Mouse (Mus musculus) erythroblast, embryonic 14.5 days (primary cell): ENCODE results near the gene Upk1b. TPM values are rescaled to one million over a fixed set of nuclear protein-coding genes. Genes with fewer than 3 reads are reported as not detected.

Source experiments
- H3K27me3 ChIP-seq: 2 replicates; pipeline ENCODE4 v1.6.1; 2012; ENCODE audit warnings: inconsistent platforms; ENCODE audit not compliant: control insufficient read depth
- H3K36me3 ChIP-seq: 2 replicates; pipeline ENCODE4 v1.6.1; 2012; ENCODE audit warnings: mild to moderate bottlenecking, inconsistent platforms; ENCODE audit not compliant: control insufficient read depth
- H3K4me1 ChIP-seq: 2 replicates; pipeline ENCODE4 v1.6.1; 2012; ENCODE audit warnings: inconsistent platforms; ENCODE audit not compliant: control insufficient read depth
- H3K4me3 ChIP-seq: replicated peaks from 2 replicates; pipeline ENCODE3; 2012; ENCODE audit warnings: moderate library complexity, mild to moderate bottlenecking, inconsistent platforms
- H3K9me3 ChIP-seq: 2 replicates; pipeline ENCODE4 v1.6.1; 2012; ENCODE audit warnings: low read length, inconsistent platforms, mixed read lengths; ENCODE audit not compliant: control insufficient read depth
- GATA1 ChIP-seq: IDR thresholded peaks from 2 replicates; pipeline ENCODE4 v1.6.1; 2012; ENCODE audit warnings: low read length, inconsistent platforms, mixed read lengths
- TAL1 ChIP-seq: IDR thresholded peaks from 3 replicates; pipeline ENCODE4 v1.6.1; 2012; ENCODE audit warnings: low read length, inconsistent platforms, mixed read lengths
- polyA plus RNA-seq: library from polyadenylated mRNA; stranded (reverse); fragments of >175 nt; gene quantifications from 2 replicates; pipeline ENCODE4 v1.2.3, GENCODE M21; 2012

Gene Upk1b
- polyA plus RNA-seq, 1 experiment = not detected

- Histone ChIP-seq H3K9me3 (no peaks in the 10 kb centered on the region), H3K36me3 (no peaks in the 10 kb centered on the region), H3K27me3 (peaks cover 16% of the 10 kb centered on the region), H3K4me3 (no peak overlapping the region), H3K4me1 (no peaks in the 10 kb centered on the region)
- no peak for TF ChIP-seq TAL1
- TF ChIP-seq GATA1 = no peak
Observed at GRCm38 (mm10) chr16:38767761-38768160, 32.4 kb downstream of the Upk1b start.

- Histone ChIP-seq H3K27me3 (peaks cover 5% of the 10 kb centered on the region), H3K36me3 (no peaks in the 10 kb centered on the region), H3K4me3 (no peak overlapping the region), H3K9me3 (no peaks in the 10 kb centered on the region), H3K4me1 (no peaks in the 10 kb centered on the region)
- TF ChIP-seq GATA1 = no peak
- TF ChIP-seq TAL1 = no peak
Observed at GRCm38 (mm10) chr16:38766671-38767070, 33.5 kb downstream of the Upk1b start.

- TF ChIP-seq GATA1 = no peak
- TF ChIP-seq TAL1 = no peak
- H3K36me3 ChIP-seq = no peaks in the 10 kb centered on the region
Observed at GRCm38 (mm10) chr16:38763508-38763907, 36.6 kb downstream of the Upk1b start.

GRCm38 (mm10) chr16:38762401-38762800 is 37.7 kb downstream of the Upk1b start:
- TF ChIP-seq TAL1 (no peak), GATA1 (no peak)
- peaks cover 16% of the 10 kb centered on the region; the same call in 1 of the 2 replicates for H3K27me3 ChIP-seq

More at GRCm38 (mm10) chr16:38763508-38763907, 36.6 kb downstream of the Upk1b start:
- H3K4me1 ChIP-seq = no peaks in the 10 kb centered on the region
- H3K4me3 ChIP-seq = no peak overlapping the region
- no peaks in the 10 kb centered on the region for H3K9me3 ChIP-seq
- H3K27me3 ChIP-seq = peaks cover 8% of the 10 kb centered on the region; the same call in 1 of the 2 replicates

GRCm38 (mm10) chr16:38761972-38762371 is 38.2 kb downstream of the Upk1b start:
- Histone ChIP-seq H3K36me3 (no peaks in the 10 kb centered on the region), H3K27me3 (peaks cover 18% of the 10 kb centered on the region; the same call in 1 of the 2 replicates), H3K9me3 (no peaks in the 10 kb centered on the region), H3K4me1 (no peaks in the 10 kb centered on the region; the same call in 1 of the 2 replicates), H3K4me3 (no peak overlapping the region)
- no peak for TF ChIP-seq TAL1
- TF ChIP-seq GATA1 = no peak

More at GRCm38 (mm10) chr16:38762401-38762800, 37.7 kb downstream of the Upk1b start:
- Histone ChIP-seq H3K4me1 (no peaks in the 10 kb centered on the region), H3K9me3 (no peaks in the 10 kb centered on the region), H3K4me3 (no peak overlapping the region), H3K36me3 (no peaks in the 10 kb centered on the region)

- TF ChIP-seq GATA1 (no peak), TAL1 (no peak)
- no peaks in the 10 kb centered on the region for H3K36me3 ChIP-seq
- H3K4me1 ChIP-seq = peaks cover 4% of the 10 kb centered on the region
- H3K4me3 ChIP-seq = no peak overlapping the region
- peaks cover 18% of the 10 kb centered on the region; the same call in 1 of the 2 replicates for H3K27me3 ChIP-seq
- no peaks in the 10 kb centered on the region for H3K9me3 ChIP-seq
Observed at GRCm38 (mm10) chr16:38760834-38761375, 39.2 kb downstream of the Upk1b start.

GRCm38 (mm10) chr16:38760239-38760638 is 39.9 kb downstream of the Upk1b start:
- no peak for TF ChIP-seq GATA1
- TF ChIP-seq TAL1 = no peak
- Histone ChIP-seq H3K4me1 (peaks cover 7% of the 10 kb centered on the region), H3K4me3 (no peak overlapping the region), H3K9me3 (no peaks in the 10 kb centered on the region), H3K36me3 (no peaks in the 10 kb centered on the region), H3K27me3 (peaks cover 18% of the 10 kb centered on the region; the same call in 1 of the 2 replicates)

- H3K36me3 ChIP-seq = no peaks in the 10 kb centered on the region
- TF ChIP-seq GATA1 = no peak
- no peak for TF ChIP-seq TAL1
- peaks cover 28% of the 10 kb centered on the region for H3K27me3 ChIP-seq
- no peaks in the 10 kb centered on the region for H3K9me3 ChIP-seq
- no peak overlapping the region for H3K4me3 ChIP-seq
- peaks cover 11% of the 10 kb centered on the region for H3K4me1 ChIP-seq
Observed at GRCm38 (mm10) chr16:38758104-38758861, 41.8 kb downstream of the Upk1b start.

GRCm38 (mm10) chr16:38757626-38758025 is 42.5 kb downstream of the Upk1b start:
- peaks cover 35% of the 10 kb centered on the region for H3K27me3 ChIP-seq
- H3K4me3 ChIP-seq = no peak overlapping the region
- H3K9me3 ChIP-seq = no peaks in the 10 kb centered on the region
- no peaks in the 10 kb centered on the region for H3K36me3 ChIP-seq
- no peak for TF ChIP-seq GATA1
- H3K4me1 ChIP-seq = peaks cover 11% of the 10 kb centered on the region
